Mouse (Mus musculus) retina, postnatal 1 day (tissue): ENCODE measurements around the gene Col1a1.
A peak's percentile ranks its signal among the peaks of the same experiment; 100 is the strongest.

Experiments used
- DNase-seq: peaks from one replicate; pipeline ENCODE4 v3.0.0-alpha.2; 2012

Col1a1 gene

GRCm38 (mm10) chr11:94978178-94978915 lies 42.3 kb downstream of the Col1a1 start:
- no peak for DNase-seq

GRCm38 (mm10) chr11:94978947-94979346 lies 42.9 kb downstream of the Col1a1 start:
- peak; percentile 98 for DNase-seq

- DNase-seq = no peak
Measured at GRCm38 (mm10) chr11:94979462-94980179, 43.6 kb downstream of the Col1a1 start.

- DNase-seq = no peak
Measured at GRCm38 (mm10) chr11:94985140-94985539, 49.1 kb downstream of the Col1a1 start.

- no peak for DNase-seq
Measured at GRCm38 (mm10) chr11:94985822-94986221, 49.8 kb downstream of the Col1a1 start.

GRCm38 (mm10) chr11:94986435-94986834 lies 50.4 kb downstream of the Col1a1 start:
- DNase-seq = no peak

GRCm38 (mm10) chr11:94987341-94987740 lies 51.3 kb downstream of the Col1a1 start:
- no peak for DNase-seq

- no peak for DNase-seq
Measured at GRCm38 (mm10) chr11:94987851-94988250, 51.8 kb downstream of the Col1a1 start.

- no peak for DNase-seq
Measured at GRCm38 (mm10) chr11:94988780-94989561, 52.9 kb downstream of the Col1a1 start.

- DNase-seq = peak; percentile 96
Measured at GRCm38 (mm10) chr11:94989562-94990017, 53.6 kb downstream of the Col1a1 start.

- no peak for DNase-seq
Measured at GRCm38 (mm10) chr11:94990102-94990748, 54.2 kb downstream of the Col1a1 start.

GRCm38 (mm10) chr11:94990749-94991577 lies 54.9 kb downstream of the Col1a1 start, which contains the start of gene Ppp1r9b:
Ppp1r9b (plus strand) TSS chr11:94991035.
- peak; percentile 95 for DNase-seq

GRCm38 (mm10) chr11:94991641-94992479 lies 55.8 kb downstream of the Col1a1 start:
- DNase-seq = peak; percentile 60

- DNase-seq = no peak
Measured at GRCm38 (mm10) chr11:94992480-94992753, 56.4 kb downstream of the Col1a1 start.

- DNase-seq = peak; percentile 53
Measured at GRCm38 (mm10) chr11:94992754-94993606, 57.0 kb downstream of the Col1a1 start.

- DNase-seq = peak; percentile 24
Measured at GRCm38 (mm10) chr11:94994208-94994814, 58.3 kb downstream of the Col1a1 start.

- no peak for DNase-seq
Measured at GRCm38 (mm10) chr11:94994947-94995772, 59.1 kb downstream of the Col1a1 start.

GRCm38 (mm10) chr11:94996101-94996500 lies 60.1 kb downstream of the Col1a1 start:
- DNase-seq = no peak

GRCm38 (mm10) chr11:94996984-94997383 lies 61.0 kb downstream of the Col1a1 start:
- DNase-seq = no peak
